Mouse (Mus musculus): ENCODE results near the gene Iglon5. TPM values are rescaled to one million over a fixed set of nuclear protein-coding genes. Genes with fewer than 3 reads are reported as not detected.

The Iglon5 gene
- polyA plus RNA-seq, 1 experiment: not detected

DNA sequence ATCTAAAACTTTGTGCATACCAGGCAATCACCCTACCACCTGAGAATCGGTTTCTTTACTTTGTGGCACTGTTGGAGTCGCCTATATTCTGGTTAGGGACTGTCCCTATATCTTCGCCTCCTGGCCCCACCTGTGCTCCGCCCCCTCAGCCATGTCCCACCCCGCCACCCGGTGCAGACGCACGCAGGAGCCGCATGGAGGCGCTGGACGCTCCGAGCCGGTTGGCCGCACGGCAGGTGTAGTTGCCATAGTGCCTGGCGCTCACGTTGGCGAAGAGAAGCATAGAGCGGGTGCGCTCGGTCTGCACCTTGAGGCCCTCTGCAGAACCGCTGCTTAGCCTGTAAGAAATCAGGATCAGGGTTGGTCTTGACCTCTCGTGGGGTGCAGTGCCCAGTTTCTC is 14.2 kb downstream of the Iglon5 start:
- TF ChIP-seq FLI1 (IDR thresholded peaks at IDR 0.05; ENCODE audit: low read length) (no peak), GATA1 (IDR thresholded peaks at IDR 0.05; ENCODE audit: borderline replicate concordance, low read length) (no peak)
- peaks cover 16% of the 10 kb centered on the region for H3K4me1 ChIP-seq
- H3K4me3 ChIP-seq (replicated peaks): peak overlapping the region; percentile 56
- H3K9me3 ChIP-seq: no peaks in the 10 kb centered on the region
- H3K36me3 ChIP-seq (replicated peaks; ENCODE audit: low read length): peaks cover 10% of the 10 kb centered on the region
- peaks cover 67% of the 10 kb centered on the region for H3K27me3 ChIP-seq (replicated peaks)

- Histone ChIP-seq H3K4me1 (peaks cover 15% of the 10 kb centered on the region), H3K9me3 (no peaks in the 10 kb centered on the region), H3K27me3 (replicated peaks) (peaks cover 24% of the 10 kb centered on the region), H3K36me3 (replicated peaks; ENCODE audit: low read length) (peaks cover 31% of the 10 kb centered on the region), H3K4me3 (replicated peaks) (no peak overlapping the region)
- TF ChIP-seq GATA1 (IDR thresholded peaks at IDR 0.05; ENCODE audit: borderline replicate concordance, low read length): no peak
- no peak for TF ChIP-seq FLI1 (IDR thresholded peaks at IDR 0.05; ENCODE audit: low read length)
Observed at GRCm38 (mm10) chr7:43470373-43470772, 19.5 kb downstream of the Iglon5 start.

DNA sequence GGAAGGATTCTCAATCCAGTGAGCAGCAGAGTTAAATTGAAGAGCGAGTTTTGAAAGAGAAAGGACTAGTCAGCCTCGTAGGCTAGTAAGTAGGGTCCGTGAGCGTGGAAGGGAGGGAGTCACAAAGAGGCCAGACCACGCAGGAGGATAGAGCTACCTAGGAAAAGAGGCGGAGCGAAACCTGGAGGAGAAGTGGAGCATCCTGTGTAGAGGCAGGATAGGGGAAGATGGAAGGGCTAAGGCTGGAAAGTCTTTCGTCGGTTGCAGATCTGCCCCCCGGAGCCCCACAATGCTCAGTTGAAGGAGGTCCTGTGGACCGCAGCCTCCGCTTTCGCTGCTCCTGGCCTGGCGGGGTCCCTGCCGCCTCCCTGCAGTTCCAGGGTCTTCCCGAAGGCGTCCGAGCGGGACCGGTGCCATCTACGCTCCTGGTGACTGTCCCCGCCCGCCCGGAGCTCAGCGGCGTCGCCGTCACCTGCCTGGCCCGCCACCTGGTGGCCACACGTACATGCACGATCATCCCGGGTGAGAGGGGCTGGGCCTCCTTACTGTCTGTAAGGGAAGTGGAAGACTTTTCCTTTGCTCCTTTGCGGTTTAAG is 23.7 kb downstream of the Iglon5 start:
- Histone ChIP-seq H3K4me3 (replicated peaks) (peak overlapping the region; percentile 96), H3K27me3 (replicated peaks) (peaks cover 11% of the 10 kb centered on the region), H3K4me1 (peaks cover 37% of the 10 kb centered on the region), H3K9me3 (no peaks in the 10 kb centered on the region), H3K36me3 (replicated peaks; ENCODE audit: low read length) (peaks cover 26% of the 10 kb centered on the region)
- TF ChIP-seq FLI1 (IDR thresholded peaks at IDR 0.05; ENCODE audit: low read length) (no peak), GATA1 (IDR thresholded peaks at IDR 0.05; ENCODE audit: borderline replicate concordance, low read length) (no peak)

- TF ChIP-seq FLI1 (IDR thresholded peaks at IDR 0.05; ENCODE audit: low read length): no peak
- TF ChIP-seq GATA1 (IDR thresholded peaks at IDR 0.05; ENCODE audit: borderline replicate concordance, low read length): no peak
- Histone ChIP-seq H3K27me3 (replicated peaks) (peaks cover 11% of the 10 kb centered on the region), H3K4me3 (replicated peaks) (peak overlapping the region; percentile 96), H3K9me3 (no peaks in the 10 kb centered on the region), H3K4me1 (peaks cover 39% of the 10 kb centered on the region), H3K36me3 (replicated peaks; ENCODE audit: low read length) (peaks cover 19% of the 10 kb centered on the region)
Observed at GRCm38 (mm10) chr7:43465344-43466098, 24.4 kb downstream of the Iglon5 start.

DNA sequence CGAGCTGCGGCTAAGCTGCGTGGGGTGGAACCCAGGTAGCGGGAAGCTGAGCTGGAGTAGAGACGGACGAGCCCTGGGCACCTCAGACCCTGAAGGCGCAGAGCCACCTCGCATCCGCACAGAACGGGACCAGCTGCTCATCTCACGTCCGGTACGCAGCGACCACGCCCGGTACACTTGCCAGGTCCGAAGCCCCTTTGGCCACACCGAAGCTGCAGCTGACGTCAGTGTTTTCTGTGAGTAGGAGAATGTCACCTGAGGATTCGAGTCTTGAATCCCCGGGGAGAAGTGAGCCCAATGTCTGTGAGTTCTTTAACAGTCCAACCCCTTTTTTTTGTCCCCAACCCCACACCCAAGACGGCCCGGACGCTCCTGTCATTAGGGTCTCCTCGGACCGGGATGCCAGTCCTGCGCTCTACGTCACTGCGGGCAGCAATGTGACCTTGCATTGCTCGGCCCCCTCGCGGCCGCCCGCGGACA is 25.0 kb downstream of the Iglon5 start:
- Histone ChIP-seq H3K9me3 (no peaks in the 10 kb centered on the region), H3K27me3 (replicated peaks) (peaks cover 11% of the 10 kb centered on the region), H3K36me3 (replicated peaks; ENCODE audit: low read length) (peaks cover 19% of the 10 kb centered on the region), H3K4me3 (replicated peaks) (peak overlapping the region; percentile 96), H3K4me1 (peaks cover 42% of the 10 kb centered on the region)
- no peak for TF ChIP-seq FLI1 (IDR thresholded peaks at IDR 0.05; ENCODE audit: low read length)

DNA sequence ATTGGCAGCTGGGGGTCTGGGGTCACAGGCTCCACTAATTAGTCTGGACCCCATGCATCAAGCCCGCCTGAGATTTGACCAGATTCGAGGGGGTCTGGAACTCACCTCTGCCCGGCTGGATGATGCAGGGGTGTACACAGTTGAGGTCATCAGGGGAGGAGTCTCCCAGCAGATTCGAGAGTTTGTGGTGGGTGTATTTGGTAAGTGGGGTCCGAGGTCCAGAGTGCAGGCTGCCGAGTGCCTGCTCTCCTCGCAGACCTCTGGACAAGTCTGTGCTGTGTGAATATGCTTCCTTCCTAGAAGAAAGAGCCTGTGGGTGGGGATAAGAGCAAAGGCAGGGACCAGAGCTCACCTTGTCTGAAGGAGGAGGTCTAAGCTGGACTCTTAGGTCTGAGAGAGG is 25.9 kb downstream of the Iglon5 start:
- peaks cover 11% of the 10 kb centered on the region for H3K27me3 ChIP-seq (replicated peaks)
- H3K4me1 ChIP-seq: peaks cover 45% of the 10 kb centered on the region
- H3K4me3 ChIP-seq (replicated peaks): no peak overlapping the region
- TF ChIP-seq GATA1 (IDR thresholded peaks at IDR 0.05; ENCODE audit: borderline replicate concordance, low read length): no peak
- TF ChIP-seq FLI1 (IDR thresholded peaks at IDR 0.05; ENCODE audit: low read length): no peak
- H3K9me3 ChIP-seq: no peaks in the 10 kb centered on the region
- H3K36me3 ChIP-seq (replicated peaks; ENCODE audit: low read length): peaks cover 17% of the 10 kb centered on the region

- Histone ChIP-seq H3K4me3 (replicated peaks) (peak within 1 kb of the TSS; percentile 23), H3K27me3 (replicated peaks) (peaks cover 11% of the 10 kb centered on the region), H3K9me3 (no peaks in the 10 kb centered on the region), H3K36me3 (replicated peaks; ENCODE audit: low read length) (peaks cover 15% of the 10 kb centered on the region), H3K4me1 (peaks cover 45% of the 10 kb centered on the region)
- no peak for TF ChIP-seq GATA1 (IDR thresholded peaks at IDR 0.05; ENCODE audit: borderline replicate concordance, low read length)
- TF ChIP-seq FLI1 (IDR thresholded peaks at IDR 0.05; ENCODE audit: low read length): no peak
Observed at GRCm38 (mm10) chr7:43462851-43463250, 27.0 kb downstream of the Iglon5 start, which contains the start of gene Vsig10l. Gene Vsig10l (plus strand): TSS chr7:43463151.

DNA sequence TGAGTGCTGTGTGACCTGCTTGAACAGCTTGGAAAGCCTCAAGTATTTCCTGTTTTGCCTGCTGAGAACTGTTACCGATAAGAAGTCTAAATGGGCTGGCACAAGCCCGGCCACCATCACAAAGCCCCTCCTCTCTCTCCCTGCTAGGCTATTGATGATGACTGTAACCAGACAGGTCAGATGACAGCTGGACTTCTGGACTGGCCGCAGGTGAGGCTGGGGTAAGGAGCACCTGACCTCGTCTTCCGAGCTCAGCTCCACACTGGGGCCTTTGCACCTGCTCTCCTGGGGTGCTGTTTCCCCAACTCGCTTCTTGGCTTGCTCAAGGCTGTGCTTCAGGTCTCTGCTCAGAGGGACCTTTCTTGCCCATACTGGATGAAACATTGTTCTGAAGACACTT is 35.5 kb downstream of the Iglon5 start:
- Histone ChIP-seq H3K9me3 (no peaks in the 10 kb centered on the region), H3K4me3 (replicated peaks) (no peak overlapping the region), H3K4me1 (peaks cover 41% of the 10 kb centered on the region), H3K36me3 (replicated peaks; ENCODE audit: low read length) (peaks cover 88% of the 10 kb centered on the region), H3K27me3 (replicated peaks) (no peaks in the 10 kb centered on the region)
- TF ChIP-seq FLI1 (IDR thresholded peaks at IDR 0.05; ENCODE audit: low read length): no peak
- TF ChIP-seq GATA1 (IDR thresholded peaks at IDR 0.05; ENCODE audit: borderline replicate concordance, low read length): no peak

DNA sequence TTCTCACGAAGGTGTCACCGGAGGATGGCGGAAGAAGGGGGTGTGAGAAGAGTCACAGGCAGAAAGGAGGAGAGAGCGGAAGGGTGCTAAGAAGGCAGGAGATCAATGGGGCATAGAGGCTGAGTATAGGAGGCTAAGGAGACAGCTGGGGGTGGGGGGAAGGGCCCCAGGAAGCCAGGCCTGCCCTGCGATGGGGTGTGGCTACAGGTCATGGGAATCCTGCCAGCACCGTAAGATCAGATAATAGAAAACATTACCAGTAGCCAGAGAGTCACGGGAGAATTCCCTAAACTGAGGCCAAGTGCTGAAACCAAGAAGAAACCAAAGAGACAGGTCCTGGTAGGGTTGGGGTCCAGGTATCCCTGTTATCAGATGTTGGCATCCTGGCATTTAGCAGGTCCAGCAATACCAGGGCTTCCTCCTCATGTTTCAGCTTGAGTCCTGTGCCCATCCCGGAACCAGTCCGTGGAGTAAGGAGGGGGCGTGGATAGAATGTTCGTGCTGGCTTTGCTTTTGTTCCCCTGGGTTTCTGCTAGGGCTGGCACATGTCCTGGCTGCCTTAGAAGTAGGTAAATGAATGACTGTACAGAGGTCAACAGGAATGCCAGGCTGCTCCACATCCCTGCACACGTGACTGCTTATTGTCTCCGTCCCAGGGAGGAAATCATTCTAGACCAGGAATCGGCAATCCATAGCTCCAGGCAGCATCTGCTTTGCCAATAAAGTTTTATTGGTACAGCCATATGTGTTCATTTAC is 36.1 kb downstream of the Iglon5 start:
- H3K4me1 ChIP-seq: peaks cover 47% of the 10 kb centered on the region
- no peaks in the 10 kb centered on the region for H3K9me3 ChIP-seq
- H3K4me3 ChIP-seq (replicated peaks): no peak overlapping the region
- TF ChIP-seq GATA1 (IDR thresholded peaks at IDR 0.05; ENCODE audit: borderline replicate concordance, low read length) (no peak), FLI1 (IDR thresholded peaks at IDR 0.05; ENCODE audit: low read length) (no peak)
- no peaks in the 10 kb centered on the region for H3K27me3 ChIP-seq (replicated peaks)
- H3K36me3 ChIP-seq (replicated peaks; ENCODE audit: low read length): peaks cover 94% of the 10 kb centered on the region
